Mouse (Mus musculus): ENCODE measurements around the gene Srrm1.

GRCm38 (mm10) chr4:135397991-135398390 lies 44.9 kb upstream of the Srrm1 start, which contains the start of gene Ncmap:
- TF ChIP-seq CTCF (conservative IDR thresholded peaks at IDR 0.05; ENCODE audit: insufficient read depth, insufficient read length, low read depth, low read length): no peak
- no peak for TF ChIP-seq POLR2A (IDR thresholded peaks at IDR 0.05; ENCODE audit: low read depth, low read length)

Measured in kidney, adult 2 months (tissue).